In genomic region chr1:179803513-179804139, GRCm38 (mm10) we compare ENCODE assay signal across 8 mouse cellular contexts. TPM values are rescaled to one million over a fixed set of nuclear protein-coding genes. Genes with fewer than 3 reads are reported as not detected.
DNase-seq lines count a peak whose midpoint lies in the region; ATAC-seq and TF ChIP-seq lines count a peak whose summit lies in the region.

Ahctf1 (minus strand) TSS chr1:179803680.

- H3K27ac ChIP-seq in bone marrow macrophage, adult 2 months (ENCODE audit: insufficient read depth, low read depth, low read length) = peak within 1 kb of the TSS; percentile 82
- peak within 1 kb of the TSS; percentile 95 for H3K27ac ChIP-seq in embryonic fibroblast, embryonic 13.5 days (ENCODE audit: insufficient read depth, low read length)
- peak within 1 kb of the TSS; percentile 99 for H3K27ac ChIP-seq in kidney, embryonic 14.5 days (ENCODE audit: low read depth, low read length)
- peak within 1 kb of the TSS; percentile 99 for H3K27ac ChIP-seq in limb, embryonic 15.5 days

- peak; percentile 98 for ATAC-seq in kidney, embryonic 14.5 days (ENCODE audit: low FRiP score, low TSS enrichment)
- peak; percentile 99 for ATAC-seq in limb, embryonic 15.5 days (ENCODE audit: insufficient number of reproducible peaks, low FRiP score, low TSS enrichment, low read depth)

- DNase-seq in A20 (ENCODE audit: low read depth, low spot score) = peak; percentile 96
- DNase-seq in heart, adult 9 months (ENCODE audit: low spot score in 2 of 2) = peak; percentile 99
- peak; percentile 88 to 96 for DNase-seq in monocyte, adult 2 months (ENCODE audit: low read depth in 1 of 2, low spot score in 2 of 2)
- DNase-seq in spleen, postnatal 36 days (ENCODE audit: low spot score in 2 of 2) = peak; percentile 94

- TF ChIP-seq CTCF in bone marrow macrophage, adult 2 months (IDR thresholded peaks at IDR 0.05; ENCODE audit: low read depth, low read length) = no peak
- no peak for TF ChIP-seq CTCF in embryonic fibroblast, embryonic 13.5 days (IDR thresholded peaks at IDR 0.05; ENCODE audit: borderline replicate concordance, insufficient read depth, low read length)

- no peaks in the 10 kb centered on the region for H3K27me3 ChIP-seq in kidney, embryonic 14.5 days (ENCODE audit: control insufficient read depth, insufficient read depth, low read length)
- H3K27me3 ChIP-seq in limb, embryonic 15.5 days = no peaks in the 10 kb centered on the region

- peaks cover 13% of the 10 kb centered on the region for H3K4me1 ChIP-seq in bone marrow macrophage, adult 2 months (ENCODE audit: control insufficient read depth, insufficient read depth, low read length)
- H3K4me1 ChIP-seq in embryonic fibroblast, embryonic 13.5 days (ENCODE audit: control insufficient read depth, insufficient read depth, low read length) = no peaks in the 10 kb centered on the region
- H3K4me1 ChIP-seq in kidney, embryonic 14.5 days (ENCODE audit: control insufficient read depth, insufficient read depth, low read length) = peaks cover 11% of the 10 kb centered on the region; the same call in 1 of the 2 replicates
- peaks cover 16% of the 10 kb centered on the region for H3K4me1 ChIP-seq in limb, embryonic 15.5 days

- H3K9me3 ChIP-seq in kidney, embryonic 14.5 days (ENCODE audit: control insufficient read depth, low read length) = no peaks in the 10 kb centered on the region
- no peaks in the 10 kb centered on the region for H3K9me3 ChIP-seq in limb, embryonic 15.5 days

- H3K4me3 ChIP-seq in bone marrow macrophage, adult 2 months (ENCODE audit: insufficient read depth, low read length) = peak within 1 kb of the TSS; percentile 96
- peak within 1 kb of the TSS; percentile 97 for H3K4me3 ChIP-seq in embryonic fibroblast, embryonic 13.5 days (ENCODE audit: insufficient read depth, low read length)
- H3K4me3 ChIP-seq in kidney, embryonic 14.5 days (ENCODE audit: low read length) = peak within 1 kb of the TSS; percentile 69
- H3K4me3 ChIP-seq in limb, embryonic 15.5 days = peak within 1 kb of the TSS; percentile 79

- WGBS in kidney, embryonic 14.5 days = under 1% methylated on average over 56 of the region's 56 CpGs
- WGBS in limb, embryonic 15.5 days = under 1% methylated on average over 56 of the region's 56 CpGs

- H3K9ac ChIP-seq in kidney, embryonic 14.5 days (ENCODE audit: low read depth, low read length) = peak within 1 kb of the TSS; percentile 98
- H3K9ac ChIP-seq in limb, embryonic 15.5 days = peak within 1 kb of the TSS; percentile 97

- TF ChIP-seq POLR2A in bone marrow macrophage, adult 2 months (IDR thresholded peaks at IDR 0.05; ENCODE audit: borderline replicate concordance, low read depth, low read length) = peak; percentile 80; the same call in 1 of the 2 replicates
- peak; percentile 98 for TF ChIP-seq POLR2A in embryonic fibroblast, embryonic 13.5 days (IDR thresholded peaks at IDR 0.05; ENCODE audit: low read depth, low read length)

- peak within 1 kb of the TSS; percentile 45 for H3K4me2 ChIP-seq in kidney, embryonic 14.5 days (replicated peaks; ENCODE audit: low read depth, low read length)
- peak within 1 kb of the TSS; percentile 47 for H3K4me2 ChIP-seq in limb, embryonic 15.5 days

- peaks cover 6% of the 10 kb centered on the region for H3K36me3 ChIP-seq in kidney, embryonic 14.5 days (ENCODE audit: control insufficient read depth, insufficient read depth, low read length)
- peaks cover 3% of the 10 kb centered on the region; the same call in 1 of the 2 replicates for H3K36me3 ChIP-seq in limb, embryonic 15.5 days

RNA-seq across cellular contexts. Expression of gene Ahctf1, which starts in this region (rescaled TPM):
- 17.0 and 17.8 TPM in 2 replicates for polyA plus RNA-seq in bone marrow macrophage, adult 2 months (2012; ENCODE audit: insufficient read depth, insufficient read length, missing spikeins)
- polyA plus RNA-seq in embryonic fibroblast, embryonic 13.5 days (2011; ENCODE audit: insufficient read length, low read depth, missing spikeins) = 85.9 and 93.0 TPM in 2 replicates
- 35.1 and 41.3 TPM in 2 replicates for polyA plus RNA-seq in kidney, embryonic 14.5 days (2014; fragmentation: Nextera tagmentation; extraction: Ambion mirVana)
- polyA plus RNA-seq in limb, embryonic 15.5 days (2015; fragmentation: Nextera tagmentation; extraction: Ambion mirVana) = 17.8 and 20.6 TPM in 2 replicates

Comparison
In these comparisons a context has a peak if more than half of its experiments do, and no peak if none do; other contexts are left out.
1. Peak in every context shown above with its lines: DNase-seq, ATAC-seq, H3K4me3 ChIP-seq and H3K27ac ChIP-seq.